Mouse (Mus musculus) WW6 (cell line): ENCODE measurements at regions not wholly inside any gene's neighbourhood (a gene's known extent, or its start where the extent isn't known, plus 50 kb on each side); places are given as distances from the start of the nearest gene placed in this dataset.

Source experiments
- DNase-seq: peaks from one replicate; pipeline ENCODE4 v3.0.0-alpha.2; 2013; ENCODE audit warnings: low read depth, low spot score

DNA sequence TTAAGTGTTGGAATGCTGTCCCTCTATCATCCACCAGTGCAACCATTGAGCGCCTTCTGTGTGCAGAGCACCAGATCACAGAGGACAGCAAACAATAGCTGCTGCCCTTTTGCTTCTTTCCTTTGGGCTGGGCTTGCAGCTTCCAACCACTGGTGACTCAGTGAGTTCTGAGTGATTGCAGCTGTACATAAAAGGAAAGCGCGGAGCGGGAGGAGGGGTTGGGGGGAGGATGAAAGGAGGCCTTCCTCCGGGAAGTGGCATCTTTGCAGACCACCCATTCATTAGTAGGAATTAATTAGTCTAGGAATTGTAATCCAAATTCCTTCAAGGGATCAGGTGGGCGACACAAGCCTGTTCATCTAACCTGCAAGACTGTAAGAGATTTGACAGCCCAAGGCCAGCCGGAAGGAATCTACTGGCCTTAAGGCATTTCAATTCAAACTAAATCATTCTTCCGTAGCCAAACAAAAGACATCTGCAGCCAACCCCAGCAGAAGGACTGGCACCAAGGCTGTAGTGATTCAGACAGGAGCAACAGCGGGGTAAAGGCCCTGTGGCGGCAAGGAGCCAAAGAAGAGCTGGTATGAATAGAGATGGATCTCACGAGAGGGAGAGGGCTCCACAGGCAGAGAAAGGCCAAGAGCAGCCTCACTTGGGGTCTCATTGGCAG lies 52.8 kb upstream of the Sgk1 start:
- peak; percentile 61 for DNase-seq

- no peak for DNase-seq
Observed at GRCm38 (mm10) chr10:21831002-21831696, 50.8 kb upstream of the Sgk1 start.
